Mouse (Mus musculus) bone marrow, adult 2 months (tissue): ENCODE results near the gene Soga1. TPM values are rescaled to one million over a fixed set of nuclear protein-coding genes. Genes with fewer than 3 reads are reported as not detected.
A peak's percentile ranks its signal among the peaks of the same experiment; 100 is the strongest.

Experiments used
- H3K27ac ChIP-seq: fragments of 200-500 bp; 2 replicates; pipeline ENCODE4 v1.5.1; 2012; ENCODE audit warnings: low read depth, mild to moderate bottlenecking, control low read depth, inconsistent platforms, low read length; ENCODE audit not compliant: control insufficient read depth, poor library complexity, insufficient read depth
- H3K4me1 ChIP-seq: fragments of 200-500 bp; 2 replicates; pipeline ENCODE4 v1.6.1; 2011; ENCODE audit warnings: low read length; ENCODE audit not compliant: control insufficient read depth, insufficient read depth
- H3K4me3 ChIP-seq: fragments of 200-500 bp; replicated peaks from 2 replicates; pipeline ENCODE3; 2011; ENCODE audit warnings: mild to moderate bottlenecking, low read depth, low read length, control low read depth; ENCODE audit not compliant: control insufficient read depth
- CTCF ChIP-seq: fragments of 200-500 bp; IDR thresholded peaks from 2 replicates; pipeline ENCODE4 v1.5.1; 2011; ENCODE audit warnings: low read length, control low read depth; ENCODE audit not compliant: control insufficient read depth, insufficient read depth
- POLR2A ChIP-seq: fragments of 200-500 bp; IDR thresholded peaks from 2 replicates; pipeline ENCODE4 v1.6.1; 2011; ENCODE audit warnings: low read depth, mild to moderate bottlenecking, control low read depth, low read length, borderline replicate concordance; ENCODE audit not compliant: control insufficient read depth
- WGBS: fragments of 180-500 bp; shearing (Covaris S2); methylation state at CpG from one replicate; pipeline ENCODE4 v1.1.7; 2018; 5-methylcytosine and 5-hydroxymethylcytosine counted together
- polyA plus RNA-seq: library from polyadenylated mRNA; stranded (reverse); fragments of >200 nt; gene quantifications from 2 replicates; pipeline ENCODE4 v1.2.4, GENCODE M21; 2011; ENCODE audit warnings: low replicate concordance; ENCODE audit not compliant: missing spikeins, insufficient read depth, insufficient read length

Soga1 gene
- polyA plus RNA-seq, 1 experiment, result 5.0 TPM

DNA sequence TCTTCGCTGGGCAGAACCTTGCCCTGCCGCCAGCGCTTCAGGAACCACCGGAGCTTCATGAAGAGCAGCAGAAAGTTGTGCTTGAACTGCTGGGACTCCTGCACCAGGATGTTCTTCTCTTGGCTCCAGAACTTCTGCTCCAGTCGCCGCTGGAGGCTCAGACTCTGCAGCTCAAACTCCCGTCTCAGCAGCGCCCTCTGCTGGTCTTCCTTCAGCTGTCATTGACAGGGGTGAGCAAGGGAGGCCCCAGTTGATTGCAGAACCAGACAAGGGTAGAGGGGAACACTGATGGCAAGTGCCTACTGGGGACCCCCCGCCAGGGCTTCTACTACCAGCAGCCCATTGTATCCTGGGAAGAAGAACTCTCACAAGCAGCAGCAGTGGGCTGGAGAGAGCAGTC, 48.2 kb downstream of the Soga1 start:
- H3K27ac ChIP-seq, result no peak overlapping the region
- 37% methylated on average over 9 of the region's 9 CpGs for WGBS
- H3K4me3 ChIP-seq, result no peak overlapping the region
- H3K4me1 ChIP-seq, result no peaks in the 10 kb centered on the region; the same call in 1 of the 2 replicates
- TF ChIP-seq CTCF (peak; percentile 91), POLR2A (no peak)

DNA sequence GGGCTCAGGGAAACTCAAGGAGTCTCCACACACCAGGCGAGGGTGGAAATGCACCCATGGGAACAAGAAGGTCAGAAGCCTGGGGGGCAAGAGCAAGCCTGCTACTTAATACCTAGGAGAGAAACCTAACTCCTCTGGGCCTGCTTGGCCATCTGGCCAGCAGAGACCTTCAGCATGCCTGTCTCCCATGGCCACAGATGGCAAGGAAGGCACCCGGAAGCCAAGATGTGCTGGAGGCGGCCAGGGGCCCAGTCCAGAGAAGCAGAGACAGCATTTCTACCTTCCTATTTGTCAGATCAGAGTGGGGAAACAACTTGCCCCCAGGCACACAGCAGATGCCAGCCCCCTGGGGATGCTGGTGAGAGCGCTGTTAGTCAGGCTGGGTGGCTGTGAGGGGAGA, 50.8 kb downstream of the Soga1 start:
- 94% methylated on average over 4 of the region's 4 CpGs for WGBS
- Histone ChIP-seq H3K27ac (no peak overlapping the region), H3K4me3 (no peak overlapping the region), H3K4me1 (no peaks in the 10 kb centered on the region; the same call in 1 of the 2 replicates)
- TF ChIP-seq CTCF (no peak), POLR2A (no peak)

DNA sequence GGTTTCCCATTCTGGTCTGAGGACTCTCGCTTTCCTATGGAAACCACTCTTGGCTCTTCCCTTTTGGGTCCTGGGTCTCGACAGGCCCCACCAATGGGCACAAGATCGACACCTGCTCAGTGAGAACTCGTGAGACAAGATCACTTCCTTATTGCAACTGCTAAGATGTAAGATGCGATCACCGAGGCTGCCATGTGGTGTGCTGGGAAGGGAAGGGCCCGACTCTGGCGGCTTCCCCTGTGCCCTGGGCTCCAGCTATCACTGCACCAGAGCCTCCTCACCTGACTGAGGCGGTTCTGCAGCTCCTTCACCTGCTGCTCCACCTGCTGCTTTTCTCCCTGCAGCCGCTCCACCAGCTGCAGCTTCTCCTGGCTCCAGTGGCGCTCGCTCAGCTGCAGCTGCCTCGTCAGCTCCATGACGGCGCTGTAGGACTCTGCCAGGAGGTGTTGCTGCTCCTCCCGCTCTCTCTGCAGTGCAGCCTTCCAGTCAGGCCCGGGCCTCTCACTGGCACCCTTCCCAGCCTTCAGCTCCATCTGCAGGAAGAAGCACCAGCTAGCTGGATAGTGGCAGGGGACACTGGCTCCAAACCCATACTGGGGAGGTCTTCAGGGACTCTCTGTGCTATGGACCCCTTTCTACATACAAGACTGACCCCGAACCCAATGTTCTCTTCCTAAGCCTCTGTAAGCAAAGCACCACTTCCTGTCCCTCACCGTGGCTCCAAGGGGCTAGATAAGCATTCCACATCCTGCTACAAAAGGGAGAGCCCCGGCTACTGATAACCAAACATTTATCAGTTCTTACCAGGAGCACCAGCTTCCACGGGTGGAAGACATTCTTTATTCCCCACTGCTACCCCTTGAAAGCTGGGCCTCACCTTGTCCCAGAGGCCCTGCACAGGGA, 51.7 kb downstream of the Soga1 start:
- Histone ChIP-seq H3K27ac (peak overlapping the region; percentile 48; the same call in 1 of the 2 replicates), H3K4me3 (peak overlapping the region; percentile 4)

DNA sequence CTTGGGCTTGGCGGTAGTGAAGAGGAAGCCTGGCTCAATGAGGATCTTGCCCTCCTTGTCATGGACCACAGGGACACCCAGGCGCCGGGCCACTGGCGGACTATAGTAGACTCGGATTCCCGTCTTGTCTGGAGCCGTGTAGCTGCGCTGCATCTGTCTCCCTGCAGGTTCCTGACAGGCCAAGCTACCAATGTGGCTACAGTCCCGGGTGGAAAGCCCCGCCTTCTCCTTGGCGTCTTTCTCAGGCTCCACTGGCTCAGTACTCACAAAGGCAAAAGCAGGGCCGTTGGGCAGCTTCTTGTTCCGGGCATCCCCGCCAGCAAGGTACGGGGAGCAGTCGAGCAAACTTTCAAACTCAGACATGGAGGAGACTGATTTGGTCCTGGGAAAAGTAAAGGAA, 57.9 kb downstream of the Soga1 start:
- Histone ChIP-seq H3K4me1 (no peaks in the 10 kb centered on the region), H3K4me3 (no peak overlapping the region), H3K27ac (no peak overlapping the region)
- 93% methylated on average over 16 of the region's 16 CpGs for WGBS
- TF ChIP-seq POLR2A, result no peak
- no peak for TF ChIP-seq CTCF

More for the DNA sequence above, 51.7 kb downstream of the Soga1 start:
- H3K4me1 ChIP-seq, result no peaks in the 10 kb centered on the region; the same call in 1 of the 2 replicates
- WGBS, result 40% methylated on average over 21 of the region's 21 CpGs
- TF ChIP-seq POLR2A, result no peak; the same call in 1 of the 2 replicates
- TF ChIP-seq CTCF, result no peak

- TF ChIP-seq POLR2A (no peak), CTCF (no peak)
- H3K4me3 ChIP-seq, result no peak overlapping the region
- H3K4me1 ChIP-seq, result no peaks in the 10 kb centered on the region
- WGBS, result 84% methylated on average over 4 of the region's 4 CpGs
- no peak overlapping the region for H3K27ac ChIP-seq
Measured at GRCm38 (mm10) chr2:157019228-157019627, 59.8 kb downstream of the Soga1 start.

- TF ChIP-seq POLR2A, result no peak
- TF ChIP-seq CTCF, result no peak
- H3K27ac ChIP-seq, result no peak overlapping the region
- WGBS, result 79% methylated on average over 18 of the region's 18 CpGs
- H3K4me3 ChIP-seq, result no peak overlapping the region
- no peaks in the 10 kb centered on the region for H3K4me1 ChIP-seq
Measured at GRCm38 (mm10) chr2:157016529-157017270, 62.4 kb downstream of the Soga1 start.

DNA sequence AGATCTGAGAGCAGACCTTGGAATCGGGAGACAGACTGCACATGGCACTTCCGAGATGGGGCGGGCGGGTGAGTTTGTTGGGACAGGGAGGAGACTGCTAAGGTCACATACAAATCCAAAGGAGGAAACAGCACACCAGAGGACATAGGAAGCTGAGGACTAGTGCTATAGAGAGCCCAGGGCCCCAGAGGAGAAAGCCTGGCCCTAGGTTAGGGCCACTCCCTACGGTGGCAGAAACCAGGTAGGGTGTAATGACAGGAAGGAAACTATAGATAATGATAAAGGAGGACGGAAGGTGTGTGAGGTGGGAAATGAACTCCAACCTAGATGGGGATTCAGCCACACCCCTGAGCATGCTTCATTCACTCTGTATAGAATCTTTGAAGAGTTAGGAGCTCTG, 66.7 kb downstream of the Soga1 start:
- WGBS, result 78% methylated on average over 6 of the region's 6 CpGs
- TF ChIP-seq CTCF (no peak), POLR2A (no peak)

GRCm38 (mm10) chr2:157010634-157011310, 68.3 kb downstream of the Soga1 start:
- TF ChIP-seq CTCF (no peak), POLR2A (no peak)
- Histone ChIP-seq H3K27ac (no peak overlapping the region), H3K4me1 (peaks cover 6% of the 10 kb centered on the region), H3K4me3 (no peak overlapping the region)
- WGBS, result 21% methylated on average over 11 of the region's 11 CpGs

More for the DNA sequence above, 66.7 kb downstream of the Soga1 start:
- Histone ChIP-seq H3K4me3 (no peak overlapping the region), H3K27ac (no peak overlapping the region), H3K4me1 (peaks cover 2% of the 10 kb centered on the region)
